Mouse (Mus musculus) thymus, adult 2 months (tissue): Measurements from ENCODE around the gene Des. TPM values are rescaled to one million over a fixed set of nuclear protein-coding genes. Genes with fewer than 3 reads are reported as not detected.

Source experiments
- DNase-seq: peaks from one replicate; pipeline ENCODE4 v3.0.0; 2021
- H3K27ac ChIP-seq: fragments of 200-500 bp; 2 replicates; pipeline ENCODE4 v1.5.1; 2012; ENCODE audit warnings: low read length, control low read depth; ENCODE audit not compliant: control insufficient read depth, insufficient read depth
- H3K27me3 ChIP-seq: fragments of 200-500 bp; 2 replicates; pipeline ENCODE4 v1.6.1; 2012; ENCODE audit warnings: mild to moderate bottlenecking, low read length, moderate library complexity, mixed read lengths; ENCODE audit not compliant: control insufficient read depth, insufficient read depth
- H3K36me3 ChIP-seq: fragments of 200-500 bp; 2 replicates; pipeline ENCODE4 v1.6.1; 2012; ENCODE audit warnings: mild to moderate bottlenecking, low read length, moderate library complexity; ENCODE audit not compliant: control insufficient read depth, insufficient read depth
- H3K4me1 ChIP-seq: fragments of 200-500 bp; replicated peaks from 2 replicates; pipeline ENCODE4 v1.6.1; 2012; ENCODE audit warnings: low read length; ENCODE audit not compliant: control insufficient read depth, insufficient read depth
- H3K4me3 ChIP-seq: fragments of 200-500 bp; 2 replicates; pipeline ENCODE4 v1.5.1; 2012; ENCODE audit warnings: mild to moderate bottlenecking, low read length, control low read depth, moderate library complexity; ENCODE audit not compliant: control insufficient read depth, insufficient read depth
- CTCF ChIP-seq: fragments of 200-500 bp; IDR thresholded peaks from 2 replicates; pipeline ENCODE4 v1.5.1; 2012; ENCODE audit warnings: mild to moderate bottlenecking, control low read depth, low read length, moderate library complexity, borderline replicate concordance; ENCODE audit not compliant: control insufficient read depth, poor library complexity, insufficient read depth; ENCODE audit errors: extremely low read depth
- POLR2A ChIP-seq: fragments of 200-500 bp; IDR thresholded peaks from 2 replicates; pipeline ENCODE4 v1.6.1; 2012; ENCODE audit warnings: mild to moderate bottlenecking, low read length, control low read depth, moderate library complexity; ENCODE audit not compliant: control insufficient read depth, poor library complexity, insufficient read depth; ENCODE audit errors: extremely low read depth
- WGBS: fragments of 180-500 bp; shearing (Covaris S2); methylation state at CpG from one replicate; pipeline ENCODE4 v1.1.7; 2018; 5-methylcytosine and 5-hydroxymethylcytosine counted together
- polyA plus RNA-seq: library from polyadenylated mRNA; depleted of rRNA; stranded (reverse); fragments of >200 nt; gene quantifications from 2 replicates; pipeline ENCODE4 v1.2.3, GENCODE M21; 2012

Gene Des
- polyA plus RNA-seq, 1 experiment = 31.6 TPM

DNA sequence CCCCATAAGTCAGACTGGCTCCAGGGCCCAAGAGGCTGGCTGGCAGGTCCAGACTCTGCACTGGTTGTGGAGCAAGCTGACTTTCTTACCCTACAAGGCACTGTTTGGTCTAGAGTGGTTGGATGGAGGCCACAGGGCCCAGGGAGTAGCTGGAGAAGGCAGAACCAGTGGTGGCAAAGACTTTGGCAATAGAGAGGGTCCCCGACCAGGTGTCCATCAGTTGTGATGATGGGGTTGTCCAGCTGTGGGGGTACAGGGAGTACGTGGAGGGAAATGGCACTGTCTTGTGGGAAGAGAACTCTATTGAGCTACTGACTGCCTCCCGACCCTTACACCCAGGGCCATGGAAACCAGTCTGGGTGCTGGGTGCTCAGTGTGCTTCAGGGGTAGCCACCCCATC lies 33.7 kb downstream of the Des start:
- H3K27me3 ChIP-seq = no peaks in the 10 kb centered on the region; the same call in 1 of the 2 replicates

DNA sequence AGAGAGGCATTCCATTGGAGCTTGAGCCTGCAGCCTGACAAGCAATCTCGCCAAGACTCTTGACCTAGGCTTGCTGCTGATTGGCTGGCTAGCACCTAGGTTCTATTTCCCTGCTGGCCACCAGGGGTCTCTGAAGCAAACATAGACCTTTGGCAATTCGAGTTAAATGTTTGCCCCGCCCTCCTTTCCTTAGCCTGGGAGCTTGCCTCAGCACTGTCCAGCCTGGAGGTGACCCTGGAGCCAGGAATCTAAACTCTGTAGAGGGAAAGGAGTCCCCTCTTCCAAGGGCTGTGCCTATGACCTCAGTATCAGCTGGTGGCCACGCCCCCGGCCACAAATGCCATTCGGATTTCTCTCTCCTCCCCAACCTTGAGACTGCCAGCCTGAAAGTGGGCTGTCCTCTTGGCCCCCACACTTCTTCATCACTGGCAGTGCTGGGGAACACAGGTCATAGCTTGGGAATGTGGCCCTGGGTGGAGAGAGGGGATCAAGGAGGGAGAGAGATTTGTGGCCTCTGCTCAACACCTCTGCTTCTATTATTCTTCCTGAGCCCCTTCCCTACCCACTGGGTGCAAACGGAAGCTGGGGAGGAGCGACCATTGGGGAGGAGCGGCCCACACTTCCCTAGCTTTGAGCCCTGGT lies 38.8 kb downstream of the Des start:
- no peaks in the 10 kb centered on the region for H3K27me3 ChIP-seq
- peak; percentile 64 for DNase-seq
- TF ChIP-seq CTCF (peak; percentile 30; the same call in 1 of the 2 replicates), POLR2A (0 out of 2 replicates have a peak, but pooled peaks have one; percentile 23)
- WGBS = 23% methylated on average over 9 of the region's 9 CpGs
- no peaks in the 10 kb centered on the region for H3K4me1 ChIP-seq
- H3K27ac ChIP-seq = no peak overlapping the region
- no peaks in the 10 kb centered on the region for H3K36me3 ChIP-seq
- no peak overlapping the region for H3K4me3 ChIP-seq

More for the DNA sequence above, 33.7 kb downstream of the Des start:
- H3K4me3 ChIP-seq = no peak overlapping the region
- no peak for DNase-seq
- TF ChIP-seq CTCF = no peak
- TF ChIP-seq POLR2A = no peak
- H3K27ac ChIP-seq = no peak overlapping the region
- WGBS = 89% methylated on average over 3 of the region's 3 CpGs
- no peaks in the 10 kb centered on the region for H3K36me3 ChIP-seq
- no peaks in the 10 kb centered on the region for H3K4me1 ChIP-seq

DNA sequence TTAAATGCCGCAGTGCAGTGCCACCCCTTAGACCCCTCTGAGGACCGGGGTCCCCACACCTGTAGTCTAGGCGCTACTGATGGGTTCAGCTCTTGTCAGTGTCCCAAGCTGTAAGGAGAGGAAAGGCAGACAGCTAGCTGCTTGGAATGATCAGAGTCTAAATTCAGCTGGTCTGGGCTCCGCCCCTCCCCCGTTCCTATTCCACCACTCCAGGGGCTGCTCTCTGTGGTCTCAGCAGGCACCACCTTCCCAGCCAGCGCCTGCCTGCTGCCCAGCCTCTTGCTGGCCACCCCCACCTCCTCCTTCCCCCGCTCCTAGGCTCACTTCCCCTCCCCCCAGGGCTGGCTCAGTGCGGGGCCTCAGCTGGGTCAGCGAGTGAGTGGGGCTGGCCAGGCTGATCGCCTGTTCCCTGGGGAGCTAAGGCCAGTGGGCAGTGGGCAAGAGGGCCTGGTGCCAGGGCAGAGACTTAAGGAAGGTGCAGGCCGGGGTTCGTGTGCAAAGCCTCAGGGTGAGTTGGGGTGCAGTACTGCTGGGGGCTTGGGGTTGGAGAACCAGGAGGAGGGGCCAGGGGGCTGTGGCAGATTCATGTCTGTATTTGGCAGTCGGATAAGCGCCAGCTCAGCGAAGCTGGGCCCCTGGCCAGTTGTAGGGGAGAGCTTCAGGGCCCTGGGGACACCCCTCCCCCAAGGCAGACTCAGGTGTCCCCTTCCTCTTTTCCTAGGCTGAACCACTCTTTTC lies 39.8 kb downstream of the Des start:
- no peaks in the 10 kb centered on the region for H3K36me3 ChIP-seq

DNA sequence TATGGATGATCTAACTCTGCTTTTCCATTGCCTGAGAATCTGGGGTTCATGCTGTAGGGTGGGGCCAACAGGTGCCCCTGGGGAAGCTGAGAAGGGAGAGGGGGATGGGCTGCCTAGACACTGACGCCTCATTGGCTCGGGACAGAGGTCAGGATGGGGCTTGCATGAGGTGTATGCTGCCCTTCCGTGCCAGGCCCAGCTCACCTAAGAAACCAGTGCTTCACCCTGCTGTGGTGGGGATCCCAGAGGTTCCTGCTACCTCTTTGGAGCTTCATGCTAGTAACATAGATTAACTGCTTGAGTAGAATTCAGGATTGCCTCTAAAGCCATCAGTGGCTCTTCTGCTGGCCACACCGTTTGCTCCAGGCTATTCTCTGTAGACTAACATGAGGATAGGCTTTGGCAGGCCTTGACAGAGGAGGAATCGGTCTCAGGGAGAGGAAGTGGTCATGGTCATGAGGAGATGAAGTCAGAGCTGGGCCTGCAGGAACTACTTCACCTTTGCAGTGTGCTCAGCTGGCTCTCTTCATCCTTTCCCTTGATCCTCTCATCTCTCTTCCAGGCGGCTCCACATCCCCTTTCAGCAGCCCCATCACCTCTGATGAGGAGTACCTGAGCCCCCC lies 40.5 kb downstream of the Des start:
- no peak overlapping the region for H3K27ac ChIP-seq
- TF ChIP-seq CTCF (no peak), POLR2A (no peak)
- DNase-seq = no peak
- H3K4me1 ChIP-seq = no peaks in the 10 kb centered on the region
- no peaks in the 10 kb centered on the region for H3K27me3 ChIP-seq
- no peaks in the 10 kb centered on the region for H3K36me3 ChIP-seq
- WGBS = 58% methylated on average over 6 of the region's 6 CpGs
- no peak overlapping the region for H3K4me3 ChIP-seq

More for the DNA sequence above, 39.8 kb downstream of the Des start:
- no peaks in the 10 kb centered on the region for H3K27me3 ChIP-seq
- H3K4me3 ChIP-seq = no peak overlapping the region
- TF ChIP-seq CTCF (no peak), POLR2A (no peak)
- H3K4me1 ChIP-seq = no peaks in the 10 kb centered on the region
- no peak overlapping the region for H3K27ac ChIP-seq
- WGBS = 54% methylated on average over 15 of the region's 15 CpGs
- DNase-seq = no peak

DNA sequence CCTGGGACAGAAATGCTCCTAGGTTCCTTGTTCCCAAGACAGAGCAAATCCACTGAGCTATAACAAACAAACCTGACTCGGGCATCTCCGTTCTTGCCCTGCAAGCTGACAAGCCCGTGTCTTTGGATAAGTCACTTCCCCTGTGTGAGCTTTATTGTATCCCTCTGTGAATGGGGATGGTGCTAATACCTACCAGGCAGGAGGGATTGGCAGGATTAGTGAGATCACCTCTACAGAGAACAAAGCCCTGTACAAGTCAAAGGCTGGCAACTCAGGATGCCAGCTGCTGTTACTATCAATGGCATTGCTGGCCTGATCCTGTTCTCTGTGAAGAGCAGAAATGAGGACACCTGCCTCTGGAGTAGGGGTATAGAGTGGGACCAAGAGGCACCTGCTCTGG lies 45.4 kb downstream of the Des start:
- Histone ChIP-seq H3K27ac (no peak overlapping the region), H3K4me1 (no peaks in the 10 kb centered on the region), H3K27me3 (no peaks in the 10 kb centered on the region), H3K4me3 (no peak overlapping the region), H3K36me3 (no peaks in the 10 kb centered on the region)
- TF ChIP-seq POLR2A (no peak), CTCF (no peak)
- no peak for DNase-seq
- WGBS = 97% methylated on average over 3 of the region's 3 CpGs

DNA sequence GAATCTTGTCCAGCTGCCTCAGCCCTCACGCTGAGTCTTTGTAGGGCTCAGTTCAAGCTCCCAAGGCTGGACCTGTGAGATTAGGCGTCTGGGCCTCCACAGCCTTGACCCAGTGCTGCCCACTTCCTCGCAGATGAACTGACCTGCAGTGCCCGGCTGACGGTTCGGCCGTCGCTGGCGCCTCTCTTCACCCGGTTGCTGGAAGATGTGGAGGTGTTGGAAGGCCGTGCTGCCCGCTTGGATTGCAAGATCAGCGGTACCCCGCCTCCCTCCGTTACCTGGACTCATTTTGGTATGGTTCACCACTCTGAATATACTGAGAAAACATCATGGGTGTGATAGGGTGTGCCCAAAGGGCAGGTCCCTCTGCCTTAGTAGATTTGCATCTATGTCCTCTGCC lies 46.0 kb downstream of the Des start:
- Histone ChIP-seq H3K27me3 (no peaks in the 10 kb centered on the region), H3K36me3 (no peaks in the 10 kb centered on the region), H3K4me1 (no peaks in the 10 kb centered on the region), H3K27ac (no peak overlapping the region), H3K4me3 (no peak overlapping the region)
- DNase-seq = no peak
- no peak for TF ChIP-seq CTCF
- TF ChIP-seq POLR2A = no peak
- WGBS = 97% methylated on average over 15 of the region's 15 CpGs

DNA sequence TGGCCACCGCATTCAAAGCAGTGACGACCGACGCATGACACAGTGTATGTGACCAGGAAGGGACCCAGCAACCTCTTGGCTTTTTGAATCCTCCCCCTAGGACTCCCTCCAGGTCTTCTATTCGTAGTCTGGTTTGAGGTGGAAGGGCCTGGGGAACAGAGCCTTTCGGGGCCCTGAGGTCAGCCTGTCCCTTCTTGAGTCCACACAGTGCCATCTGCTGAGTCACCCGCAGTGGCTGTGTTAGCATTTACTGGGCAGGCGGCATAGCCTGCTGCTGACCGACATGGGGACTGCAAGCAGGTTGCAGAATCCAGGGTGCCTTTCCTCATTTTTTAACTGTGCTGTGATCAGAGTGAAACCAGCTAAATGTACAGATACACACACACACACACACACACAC lies 46.9 kb downstream of the Des start:
- DNase-seq = no peak
- Histone ChIP-seq H3K27me3 (no peaks in the 10 kb centered on the region), H3K27ac (no peak overlapping the region), H3K36me3 (no peaks in the 10 kb centered on the region), H3K4me1 (no peaks in the 10 kb centered on the region), H3K4me3 (no peak overlapping the region)
- 96% methylated on average over 9 of the region's 9 CpGs for WGBS
- TF ChIP-seq CTCF = no peak
- no peak for TF ChIP-seq POLR2A
